Mouse (Mus musculus) ES-E14 (cell line): Measurements from ENCODE around the gene Phldb2.

Experiments used
- CHD2 ChIP-seq: IDR thresholded peaks from 2 replicates; pipeline ENCODE4 v1.6.1; 2014; ENCODE audit warnings: mild to moderate bottlenecking, low read depth, low read length, inconsistent platforms
- ZC3H11A ChIP-seq: IDR thresholded peaks from 2 replicates; pipeline ENCODE4 v1.6.1; 2012; ENCODE audit warnings: low read depth, mild to moderate bottlenecking, inconsistent platforms, low read length, borderline replicate concordance

GRCm38 (mm10) chr16:45737880-45738279 lies 215.5 kb downstream of the Phldb2 start:
- no peak for TF ChIP-seq CHD2
- no peak for TF ChIP-seq ZC3H11A
